Mouse (Mus musculus) kidney, postnatal 4 days (tissue): ENCODE data around the gene Rab11fip3.

Source experiments
- DNase-seq, 2 experiments: peaks; one replicate each; pipeline ENCODE4 v3.0.0; 2021; ENCODE audit warnings: mixed read lengths in 2 of 2

Gene Rab11fip3

GRCm38 (mm10) chr17:25953161-25953560, 116.2 kb downstream of the Rab11fip3 start:
- no peak for DNase-seq

- peak; percentile 51 to 68 for DNase-seq
Observed at GRCm38 (mm10) chr17:25951803-25952623, 117.3 kb downstream of the Rab11fip3 start, which contains the start of gene A930017K11Rik. Gene A930017K11Rik, minus strand, starts transcription at chr17:25952565.

GRCm38 (mm10) chr17:25951225-25951802, 118.0 kb downstream of the Rab11fip3 start:
- DNase-seq = peak; percentile 27 to 37

GRCm38 (mm10) chr17:25950706-25951105, 118.6 kb downstream of the Rab11fip3 start:
- no peak for DNase-seq

GRCm38 (mm10) chr17:25949981-25950380, 119.4 kb downstream of the Rab11fip3 start:
- no peak for DNase-seq

- DNase-seq = no peak
Observed at GRCm38 (mm10) chr17:25948051-25948450, 121.3 kb downstream of the Rab11fip3 start.

GRCm38 (mm10) chr17:25947576-25947975, 121.8 kb downstream of the Rab11fip3 start:
- DNase-seq = no peak

GRCm38 (mm10) chr17:25946891-25947290, 122.5 kb downstream of the Rab11fip3 start:
- DNase-seq = no peak

GRCm38 (mm10) chr17:25946349-25946748, 123.0 kb downstream of the Rab11fip3 start:
- DNase-seq = no peak

- peak; percentile 56 to 72 for DNase-seq
Observed at GRCm38 (mm10) chr17:25945517-25946155, 123.7 kb downstream of the Rab11fip3 start.

GRCm38 (mm10) chr17:25944366-25945163, 124.8 kb downstream of the Rab11fip3 start, which contains the start of the genes Pigq and Nhlrc4:
Gene Pigq, minus strand, starts transcription at chr17:25944936.
Gene Nhlrc4, minus strand, starts transcription at chr17:25944961.
- no peak for DNase-seq

GRCm38 (mm10) chr17:25943769-25944168, 125.6 kb downstream of the Rab11fip3 start:
- DNase-seq = no peak

GRCm38 (mm10) chr17:25943221-25943620, 126.1 kb downstream of the Rab11fip3 start:
- no peak for DNase-seq

GRCm38 (mm10) chr17:25942597-25943151, 126.7 kb downstream of the Rab11fip3 start:
- DNase-seq = no peak

- DNase-seq = peak; percentile 88 to 90
Observed at GRCm38 (mm10) chr17:25941511-25942241, 127.7 kb downstream of the Rab11fip3 start.
